Mouse (Mus musculus) lung, adult 2 months (tissue): Measurements from ENCODE around the gene Unc50.

ENCODE experiments used
- CTCF ChIP-seq: fragments of 200-500 bp; IDR thresholded peaks from 2 replicates; pipeline ENCODE4 v1.5.1; 2011; ENCODE audit warnings: mild to moderate bottlenecking, low read length, control low read depth; ENCODE audit not compliant: insufficient read depth
- POLR2A ChIP-seq: fragments of 200-500 bp; IDR thresholded peaks from 2 replicates; pipeline ENCODE4 v1.6.1; 2011; ENCODE audit warnings: low read depth, mild to moderate bottlenecking, control low read depth, low read length, borderline replicate concordance; ENCODE audit errors: extremely low read depth

GRCm38 (mm10) chr1:37408059-37408458, 21.9 kb upstream of the Unc50 start:
- TF ChIP-seq POLR2A (no peak), CTCF (no peak)
